Mouse (Mus musculus) embryonic facial prominence, embryonic 10.5 days (tissue): ENCODE results near the gene Cntf. TPM values are rescaled to one million over a fixed set of nuclear protein-coding genes. Genes with fewer than 3 reads are reported as not detected.
"Not testable (repeated sequence)": the region's sequence is repeated elsewhere in the genome, so short reads cannot be mapped to it uniquely, and the experiment has no call there.

ENCODE experiments used
- DNase-seq: peaks from one replicate; pipeline ENCODE4 v3.0.0-alpha.2; 2017; ENCODE audit warnings: low spot score
- H3K27ac ChIP-seq: fragments of 300-500 bp; sonication (generic); replicated peaks from 2 replicates; pipeline ENCODE4 v1.5.1; 2016; ENCODE audit warnings: mild to moderate bottlenecking
- H3K27me3 ChIP-seq: fragments of 300-500 bp; sonication (generic); replicated peaks from 2 replicates; pipeline ENCODE4 v1.6.1; 2016; ENCODE audit warnings: low read depth, mild to moderate bottlenecking; ENCODE audit not compliant: poor library complexity, severe bottlenecking
- H3K36me3 ChIP-seq: fragments of 300-500 bp; sonication (generic); replicated peaks from 2 replicates; pipeline ENCODE4 v1.6.1; 2016; ENCODE audit warnings: mild to moderate bottlenecking, moderate library complexity
- H3K4me1 ChIP-seq: fragments of 300-500 bp; sonication (generic); 2 replicates; pipeline ENCODE4 v1.6.1; 2016
- H3K4me3 ChIP-seq: fragments of 300-500 bp; sonication (generic); 2 replicates; pipeline ENCODE4 v1.5.1; 2016; ENCODE audit warnings: mild to moderate bottlenecking, moderate library complexity
- H3K9me3 ChIP-seq: fragments of 300-500 bp; sonication (generic); 2 replicates; pipeline ENCODE4 v1.6.1; 2016; ENCODE audit warnings: mild to moderate bottlenecking
- WGBS: fragments of 180-500 bp; shearing (Covaris S2); methylation state at CpG from one replicate; pipeline ENCODE4 v1.1.7; 2016; 5-methylcytosine and 5-hydroxymethylcytosine counted together
- polyA plus RNA-seq: library from polyadenylated mRNA; unstranded; fragments of >200 nt; fragmentation: Nextera tagmentation; extraction: Ambion mirVana; gene quantifications from 2 replicates; pipeline ENCODE4 v1.2.1, GENCODE M21; 2016

Gene Cntf
- polyA plus RNA-seq, 1 experiment from 2014 or later = 1.7 TPM

DNA sequence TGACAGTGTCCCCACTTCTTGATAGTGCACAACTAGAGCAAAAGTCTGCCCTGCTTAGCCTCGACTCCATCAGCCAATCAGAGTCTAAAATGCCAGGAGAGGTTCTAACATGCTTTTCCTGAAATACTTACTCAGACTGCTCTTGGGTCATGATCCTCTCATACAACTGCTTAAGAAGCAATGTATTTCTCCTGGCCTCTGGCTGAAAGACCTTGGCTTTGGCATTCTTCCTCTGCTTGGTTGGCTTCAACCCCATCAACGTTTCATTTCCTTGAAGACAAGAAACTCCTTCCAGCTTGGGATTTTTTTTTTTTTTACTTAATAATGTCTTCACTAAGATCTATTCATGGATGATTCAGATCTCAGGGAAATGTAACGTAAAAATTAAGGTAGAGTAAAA is 9.1 kb downstream of the Cntf start:
- WGBS = 84% methylated on average over 3 of the region's 3 CpGs
- Histone ChIP-seq H3K4me3 (no peak overlapping the region), H3K27ac (no peak overlapping the region), H3K36me3 (peaks cover under 1% of the 10 kb centered on the region; the same call in 1 of the 2 replicates), H3K4me1 (no peaks in the 10 kb centered on the region), H3K27me3 (no peaks in the 10 kb centered on the region), H3K9me3 (no peaks in the 10 kb centered on the region)
- DNase-seq = no peak

DNA sequence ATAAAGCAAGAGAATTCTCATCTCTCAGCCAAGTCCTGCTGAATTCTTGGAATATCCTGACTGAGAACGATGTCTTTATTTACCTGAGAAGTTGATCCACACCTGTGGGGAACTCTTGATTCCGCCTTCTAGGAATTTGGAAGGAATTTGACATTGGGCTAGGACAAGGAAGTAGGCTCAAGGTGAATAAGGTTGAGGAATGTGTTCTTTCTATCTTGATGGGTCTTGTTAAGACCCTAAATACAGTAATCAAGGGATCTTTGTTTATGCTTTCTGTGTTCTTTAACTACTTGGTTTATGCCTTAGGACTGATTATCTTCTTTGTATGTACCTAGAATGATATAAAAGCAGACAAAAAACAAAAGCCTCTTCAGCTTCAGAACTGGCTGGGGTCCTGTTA is 33.5 kb downstream of the Cntf start:
- Histone ChIP-seq H3K4me3 (no peak overlapping the region), H3K27me3 (no peaks in the 10 kb centered on the region), H3K9me3 (no peaks in the 10 kb centered on the region), H3K27ac (no peak overlapping the region), H3K4me1 (no peaks in the 10 kb centered on the region), H3K36me3 (no peaks in the 10 kb centered on the region)
- WGBS = 82% methylated on average over 2 of the region's 2 CpGs
- no peak for DNase-seq

DNA sequence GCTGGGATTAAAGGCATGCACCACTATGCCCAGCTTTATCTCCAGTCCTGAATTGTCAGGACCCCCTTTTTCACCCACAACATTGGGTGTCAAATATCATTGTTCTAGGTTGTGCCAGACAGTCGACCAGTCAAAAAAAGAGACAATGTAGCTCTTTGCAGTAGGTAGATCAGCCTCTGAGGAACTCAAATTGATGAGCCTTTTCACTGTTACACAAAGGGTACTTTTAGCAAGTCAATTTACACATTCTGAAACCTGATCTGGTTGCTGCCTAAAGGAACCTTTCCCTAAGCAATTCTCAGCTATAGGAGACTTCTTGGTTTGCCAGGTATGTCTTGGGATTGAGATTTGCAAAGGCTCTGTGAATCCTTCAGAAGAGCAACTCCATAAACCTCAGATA is 34.4 kb downstream of the Cntf start:
- H3K9me3 ChIP-seq = no peaks in the 10 kb centered on the region
- 57% methylated on average over 1 of the region's 1 CpGs for WGBS
- no peak for DNase-seq
- no peaks in the 10 kb centered on the region for H3K27me3 ChIP-seq
- no peak overlapping the region for H3K4me3 ChIP-seq
- no peaks in the 10 kb centered on the region for H3K4me1 ChIP-seq
- no peaks in the 10 kb centered on the region for H3K36me3 ChIP-seq
- no peak overlapping the region for H3K27ac ChIP-seq

DNA sequence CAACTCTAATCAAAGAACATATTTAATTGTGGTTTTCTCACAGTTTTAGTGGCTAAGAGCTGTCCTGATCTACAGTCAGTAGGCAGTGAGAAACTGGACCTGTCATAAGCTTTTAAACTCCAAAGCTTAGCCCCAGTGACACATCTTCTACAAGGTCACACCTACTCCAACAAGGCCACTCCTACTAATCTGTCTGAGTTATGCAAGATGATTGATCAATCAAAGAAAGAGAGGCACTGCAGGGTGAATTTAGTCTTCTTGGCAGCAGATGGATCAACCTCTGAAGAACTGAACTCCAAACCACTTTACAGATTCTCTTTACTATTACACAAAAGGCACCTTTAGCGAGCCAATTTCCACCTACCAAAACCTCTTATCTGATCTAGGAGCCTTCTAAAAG is 39.6 kb downstream of the Cntf start:
- DNase-seq = no peak
- Histone ChIP-seq H3K27me3 (no peaks in the 10 kb centered on the region), H3K27ac (no peak overlapping the region), H3K9me3 (no peaks in the 10 kb centered on the region), H3K36me3 (no peaks in the 10 kb centered on the region), H3K4me3 (no peak overlapping the region), H3K4me1 (no peaks in the 10 kb centered on the region)
- WGBS = 75% methylated on average over 1 of the region's 1 CpGs

DNA sequence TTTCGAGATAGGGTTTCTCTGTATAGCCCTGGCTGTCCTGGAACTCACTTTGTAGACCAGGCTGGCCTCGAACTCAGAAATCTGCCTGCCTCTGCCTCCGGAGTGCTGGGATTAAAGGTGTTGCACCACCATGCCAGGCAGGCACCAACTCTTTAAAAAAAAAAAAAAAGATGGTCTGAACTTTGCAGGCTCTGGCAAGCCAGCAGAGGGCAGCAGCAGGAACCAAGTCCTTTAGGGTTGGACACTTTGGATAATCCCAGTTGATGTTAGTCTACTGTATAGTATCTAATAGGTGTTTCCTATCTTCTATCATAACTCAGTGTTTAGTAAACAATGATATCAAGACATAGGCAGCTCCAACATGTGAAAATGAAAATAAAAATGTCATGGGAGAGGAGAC is 43.1 kb downstream of the Cntf start:
- Histone ChIP-seq H3K27me3 (no peaks in the 10 kb centered on the region), H3K9me3 (no peaks in the 10 kb centered on the region), H3K4me3 (no peak overlapping the region), H3K36me3 (no peaks in the 10 kb centered on the region), H3K27ac (no peak overlapping the region), H3K4me1 (no peaks in the 10 kb centered on the region)
- DNase-seq = no peak
- 82% methylated on average over 3 of the region's 3 CpGs for WGBS

DNA sequence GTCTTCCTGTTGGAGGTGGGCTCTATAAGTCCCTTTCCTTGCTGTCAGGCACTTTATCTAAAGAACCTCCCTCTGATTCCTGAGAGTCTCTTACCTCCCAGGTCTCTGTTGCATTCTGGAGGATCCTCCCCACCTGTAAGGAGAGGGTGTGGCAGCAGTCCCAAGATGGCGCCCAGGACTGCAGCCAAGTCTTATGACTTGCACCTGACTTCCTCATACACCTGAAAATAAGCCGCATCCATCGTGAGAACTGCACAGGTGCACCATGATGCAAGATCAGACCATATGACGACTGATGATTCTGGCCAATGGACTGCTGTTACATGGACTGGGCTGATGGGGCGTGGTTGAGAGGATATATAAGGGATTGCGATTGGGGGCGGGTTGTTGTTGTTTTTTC is 43.8 kb downstream of the Cntf start:
- not testable (repeated sequence) for H3K4me3 ChIP-seq, H3K9me3 ChIP-seq, H3K27ac ChIP-seq, H3K4me1 ChIP-seq, H3K27me3 ChIP-seq, H3K36me3 ChIP-seq, DNase-seq
- WGBS = 92% methylated on average over 7 of the region's 7 CpGs

DNA sequence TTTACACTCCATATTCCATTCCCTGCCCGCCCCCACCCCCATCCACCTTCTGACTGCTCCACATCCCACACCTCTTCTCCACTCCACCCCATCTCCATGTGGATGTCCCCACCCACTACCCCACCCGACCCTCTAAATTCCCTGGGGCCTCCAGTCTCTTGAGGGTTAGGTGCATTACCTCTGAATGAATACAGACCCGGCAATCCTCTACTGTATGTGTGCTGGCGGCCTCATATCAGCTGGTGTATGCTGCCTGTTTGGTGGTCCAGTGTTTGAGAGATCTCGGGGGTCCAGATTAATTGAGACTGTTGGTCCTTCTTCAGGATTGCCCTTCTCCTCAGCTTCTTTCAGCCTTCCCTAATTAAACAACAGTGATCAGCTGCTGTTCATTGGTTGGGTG is 44.5 kb downstream of the Cntf start:
- H3K27ac ChIP-seq, DNase-seq, H3K4me1 ChIP-seq, H3K27me3 ChIP-seq, H3K4me3 ChIP-seq, H3K9me3 ChIP-seq, H3K36me3 ChIP-seq: not testable (repeated sequence)
- WGBS = 85% methylated on average over 5 of the region's 5 CpGs

DNA sequence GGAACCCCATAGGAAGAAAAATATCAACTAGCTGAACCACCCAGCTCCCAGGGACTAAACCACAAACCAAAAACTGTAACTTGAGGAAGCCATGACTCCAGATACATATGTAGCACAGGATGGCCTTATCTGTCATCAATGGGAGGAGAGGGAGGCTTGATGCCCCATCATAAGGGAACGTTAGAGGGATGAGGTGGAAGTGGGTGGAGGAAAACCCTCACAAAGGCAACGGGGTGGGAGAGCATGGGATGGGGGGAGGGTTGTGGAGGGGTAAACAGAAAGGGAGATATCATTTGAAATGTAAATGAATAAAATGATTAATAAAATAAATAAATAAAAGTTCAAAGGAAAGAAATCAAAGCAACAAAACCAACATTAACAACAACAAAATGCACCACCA is 45.0 kb downstream of the Cntf start:
- Histone ChIP-seq H3K9me3 (no peaks in the 10 kb centered on the region), H3K36me3 (no peaks in the 10 kb centered on the region), H3K4me1 (no peaks in the 10 kb centered on the region), H3K27me3 (no peaks in the 10 kb centered on the region), H3K27ac (no peak overlapping the region), H3K4me3 (no peak overlapping the region)
- no peak for DNase-seq
- 76% methylated on average over 2 of the region's 2 CpGs for WGBS

DNA sequence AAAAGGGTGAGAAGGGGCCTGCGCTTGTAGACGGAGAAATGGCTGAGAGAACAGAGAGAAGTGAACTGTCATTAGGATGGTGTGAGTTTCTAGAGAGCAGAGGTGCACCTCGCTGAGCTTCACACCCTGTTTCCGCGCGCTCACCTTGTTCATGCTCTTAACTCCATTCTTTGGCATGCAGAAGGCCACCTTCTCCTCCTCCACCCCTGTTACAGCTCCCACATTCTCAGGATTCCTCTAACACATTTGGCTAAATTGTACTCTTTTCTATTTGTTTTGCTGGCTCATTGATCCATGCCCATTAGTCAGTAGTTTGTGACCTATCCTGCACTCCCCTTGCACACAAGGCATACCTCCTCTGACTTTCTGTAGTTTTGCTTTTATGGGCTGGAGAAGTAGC is 46.2 kb downstream of the Cntf start:
- Histone ChIP-seq H3K27ac (no peak overlapping the region), H3K27me3 (no peaks in the 10 kb centered on the region), H3K9me3 (no peaks in the 10 kb centered on the region), H3K4me3 (no peak overlapping the region), H3K4me1 (no peaks in the 10 kb centered on the region), H3K36me3 (no peaks in the 10 kb centered on the region)
- 77% methylated on average over 6 of the region's 6 CpGs for WGBS
- no peak for DNase-seq

Other genes with a start within 250 kb of the Cntf start
- gene Fam111a, start 219.9 kb downstream of the Cntf start, polyA plus RNA-seq = 19.3 and 21.4 TPM in 2 replicates
- gene Gm4952, start 165.7 kb downstream of the Cntf start, polyA plus RNA-seq = not detected in 2 replicates
- gene Glyat, start 132.3 kb downstream of the Cntf start, polyA plus RNA-seq = not detected in 2 replicates
- not detected in 2 replicates for gene Olfr1442, start 95.2 kb downstream of the Cntf start, polyA plus RNA-seq
- not detected in 2 replicates for gene Olfr1443, start 87.5 kb downstream of the Cntf start, polyA plus RNA-seq
- gene Keg1, start 69.8 kb downstream of the Cntf start, polyA plus RNA-seq = not detected in 2 replicates
- 13.1 and 14.2 TPM in 2 replicates for gene Zfp91, start 30.5 kb upstream of the Cntf start, polyA plus RNA-seq
- gene Lpxn, start 30.6 kb upstream of the Cntf start, polyA plus RNA-seq = 0.71 and 0.72 TPM in 2 replicates
- not detected in 2 replicates for gene Gm5244, start 81.0 kb upstream of the Cntf start, polyA plus RNA-seq
- not detected in 2 replicates for gene Olfr1444, start 91.7 kb upstream of the Cntf start, polyA plus RNA-seq
- not detected in 2 replicates for gene Olfr1445, start 118.2 kb upstream of the Cntf start, polyA plus RNA-seq
- not detected in 2 replicates for gene Olfr1446, start 127.9 kb upstream of the Cntf start, polyA plus RNA-seq
- not detected in 2 replicates for gene Olfr1447, start 138.1 kb upstream of the Cntf start, polyA plus RNA-seq
- gene Olfr1448, start 158.8 kb upstream of the Cntf start, polyA plus RNA-seq = not detected in 2 replicates
- gene Olfr1449, start 165.2 kb upstream of the Cntf start, polyA plus RNA-seq = not detected in 2 replicates
- not detected in 2 replicates for gene Olfr1450, start 184.6 kb upstream of the Cntf start, polyA plus RNA-seq
- gene Olfr1451, start 229.4 kb upstream of the Cntf start, polyA plus RNA-seq = not detected in 2 replicates